Mouse (Mus musculus) heart, adult 2 months (tissue): ENCODE measurements around the gene Gm4177.
"Not testable (repeated sequence)": the region's sequence is repeated elsewhere in the genome, so short reads cannot be mapped to it uniquely, and the experiment has no call there.

Source experiments
- CTCF ChIP-seq: fragments of 200-600 bp; IDR thresholded peaks from 2 replicates; pipeline ENCODE4 v1.8.1; 2022; ENCODE audit warnings: antibody characterized with exemption, mild to moderate bottlenecking, moderate library complexity
- POLR2A ChIP-seq: fragments of 200-500 bp; IDR thresholded peaks from 2 replicates; pipeline ENCODE4 v1.6.1; 2011; ENCODE audit warnings: mild to moderate bottlenecking, low read depth, low read length, control low read depth; ENCODE audit not compliant: insufficient read depth

GRCm38 (mm10) chr7:21796628-21797027 lies at the start of gene Gm4177:
- not testable (repeated sequence) for TF ChIP-seq POLR2A, CTCF
